Mouse (Mus musculus): ENCODE measurements around the gene Tbc1d14. TPM values are rescaled to one million over a fixed set of nuclear protein-coding genes. Genes with fewer than 3 reads are reported as not detected.

Gene Tbc1d14
- polyA plus RNA-seq, 1 experiment from 2014 or later: 36.6 TPM

DNA sequence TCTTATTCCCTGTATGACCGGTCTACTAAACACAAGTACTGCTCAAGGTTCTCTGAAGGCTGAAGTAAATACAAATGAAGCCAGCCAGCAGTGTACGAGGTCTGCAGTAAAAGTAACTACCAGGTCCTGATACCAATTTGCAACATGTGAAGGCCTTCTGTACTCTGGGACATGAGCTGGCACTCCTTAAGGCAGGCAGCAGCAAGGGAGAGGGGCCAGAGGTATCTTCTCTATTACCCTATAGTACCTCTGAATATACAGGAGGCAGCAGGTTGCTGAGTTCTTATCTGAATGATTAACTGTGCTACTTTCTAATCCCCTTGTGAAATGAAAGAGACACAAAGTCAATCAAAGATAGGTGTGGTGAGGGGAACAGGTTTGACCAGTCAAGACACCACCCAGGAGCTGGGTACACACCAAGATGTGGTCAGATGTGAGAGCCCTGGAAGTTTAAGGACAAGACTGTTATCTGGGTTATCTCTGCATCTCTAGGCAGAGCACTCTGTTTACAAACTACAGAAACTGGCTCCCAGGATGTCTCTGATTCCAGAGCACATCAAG is 15.9 kb upstream of the Tbc1d14 start:
- no peak overlapping the region for H3K4me3 ChIP-seq (ENCODE audit: low read depth, low read length)
- peaks cover 63% of the 10 kb centered on the region for H3K36me3 ChIP-seq (ENCODE audit: control insufficient read depth, insufficient read depth, low read length)
- no peak overlapping the region for H3K27ac ChIP-seq (ENCODE audit: low read depth)
- no peaks in the 10 kb centered on the region for H3K4me1 ChIP-seq (replicated peaks; ENCODE audit: control insufficient read depth, insufficient read depth, low read length)
- ATAC-seq (replicated peaks; ENCODE audit: low FRiP score, low TSS enrichment, low read depth) (peak; percentile 68; the same call in 1 of the 2 replicates), DNase-seq (ENCODE audit: low spot score) (no peak)
- no peak overlapping the region for H3K9ac ChIP-seq (ENCODE audit: low read length)
- no peaks in the 10 kb centered on the region for H3K27me3 ChIP-seq (replicated peaks; ENCODE audit: control insufficient read depth, insufficient read depth, low read length)
- no peak overlapping the region for H3K4me2 ChIP-seq (ENCODE audit: low read length)
- H3K9me3 ChIP-seq (ENCODE audit: control insufficient read depth, low read length): no peaks in the 10 kb centered on the region
- 80% methylated on average over 2 of the region's 2 CpGs for WGBS

- H3K27me3 ChIP-seq (replicated peaks; ENCODE audit: control insufficient read depth, insufficient read depth, low read length): no peaks in the 10 kb centered on the region
- H3K27ac ChIP-seq (ENCODE audit: low read depth): no peak overlapping the region
- no peaks in the 10 kb centered on the region for H3K9me3 ChIP-seq (ENCODE audit: control insufficient read depth, low read length)
- DNase-seq (ENCODE audit: low spot score) (no peak), ATAC-seq (replicated peaks; ENCODE audit: low FRiP score, low TSS enrichment, low read depth) (no peak)
- peaks cover 88% of the 10 kb centered on the region for H3K36me3 ChIP-seq (ENCODE audit: control insufficient read depth, insufficient read depth, low read length)
- H3K4me1 ChIP-seq (replicated peaks; ENCODE audit: control insufficient read depth, insufficient read depth, low read length): no peaks in the 10 kb centered on the region
- no peak overlapping the region for H3K4me2 ChIP-seq (ENCODE audit: low read length)
- 79% methylated on average over 5 of the region's 5 CpGs for WGBS
- H3K4me3 ChIP-seq (ENCODE audit: low read depth, low read length): no peak overlapping the region
- H3K9ac ChIP-seq (ENCODE audit: low read length): no peak overlapping the region
Measured at GRCm38 (mm10) chr5:36603031-36603430, 10.0 kb upstream of the Tbc1d14 start.

DNA sequence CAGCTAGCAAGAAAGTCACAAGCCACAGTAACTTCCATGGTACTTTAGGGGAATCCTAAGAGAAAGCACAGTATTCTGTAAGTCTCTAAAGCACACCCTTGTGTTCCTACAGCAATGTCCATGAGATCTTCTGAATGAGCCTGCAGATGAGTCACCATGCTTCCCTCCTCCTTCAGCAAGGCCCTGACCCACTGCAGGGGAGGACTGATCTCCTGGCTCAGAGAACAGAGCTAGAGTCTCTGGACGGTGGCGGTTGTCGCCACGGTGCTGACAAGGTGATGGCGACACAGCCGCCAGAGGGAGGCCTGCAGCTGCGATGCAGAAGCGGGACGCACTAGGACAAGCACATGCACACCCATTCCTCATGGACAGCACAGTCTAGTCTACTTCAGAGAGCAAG is 9.0 kb upstream of the Tbc1d14 start:
- Histone ChIP-seq H3K4me1 (replicated peaks; ENCODE audit: control insufficient read depth, insufficient read depth, low read length) (no peaks in the 10 kb centered on the region), H3K27me3 (replicated peaks; ENCODE audit: control insufficient read depth, insufficient read depth, low read length) (no peaks in the 10 kb centered on the region), H3K4me2 (ENCODE audit: low read length) (no peak overlapping the region), H3K27ac (ENCODE audit: low read depth) (no peak overlapping the region), H3K9me3 (ENCODE audit: control insufficient read depth, low read length) (no peaks in the 10 kb centered on the region), H3K36me3 (ENCODE audit: control insufficient read depth, insufficient read depth, low read length) (peaks cover 78% of the 10 kb centered on the region), H3K9ac (ENCODE audit: low read length) (no peak overlapping the region), H3K4me3 (ENCODE audit: low read depth, low read length) (no peak overlapping the region)
- ATAC-seq (replicated peaks; ENCODE audit: low FRiP score, low TSS enrichment, low read depth) (no peak), DNase-seq (ENCODE audit: low spot score) (no peak)
- 88% methylated on average over 9 of the region's 9 CpGs for WGBS

DNA sequence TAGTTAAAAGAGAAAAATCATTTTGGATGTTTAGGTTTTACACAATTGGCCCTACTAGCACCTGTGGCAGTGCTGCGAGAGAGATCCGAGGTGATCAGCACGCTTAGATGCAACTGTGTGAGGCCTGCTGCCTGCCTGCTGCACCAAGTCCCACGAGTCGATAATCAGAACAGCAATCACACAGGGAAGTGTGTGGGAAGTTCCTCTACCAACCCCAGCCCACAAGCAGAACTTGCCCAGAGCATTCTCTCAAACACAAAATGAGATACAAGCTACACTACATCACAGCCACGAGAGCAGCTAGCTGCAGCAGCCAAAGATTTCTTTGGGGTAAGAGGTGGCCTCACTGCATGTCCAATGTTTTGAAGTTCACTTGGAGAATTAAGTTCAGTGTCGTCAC is 8.4 kb upstream of the Tbc1d14 start:
- WGBS: 84% methylated on average over 7 of the region's 7 CpGs
- ATAC-seq (replicated peaks; ENCODE audit: low FRiP score, low TSS enrichment, low read depth): no peak
- peaks cover 73% of the 10 kb centered on the region for H3K36me3 ChIP-seq (ENCODE audit: control insufficient read depth, insufficient read depth, low read length)

DNA sequence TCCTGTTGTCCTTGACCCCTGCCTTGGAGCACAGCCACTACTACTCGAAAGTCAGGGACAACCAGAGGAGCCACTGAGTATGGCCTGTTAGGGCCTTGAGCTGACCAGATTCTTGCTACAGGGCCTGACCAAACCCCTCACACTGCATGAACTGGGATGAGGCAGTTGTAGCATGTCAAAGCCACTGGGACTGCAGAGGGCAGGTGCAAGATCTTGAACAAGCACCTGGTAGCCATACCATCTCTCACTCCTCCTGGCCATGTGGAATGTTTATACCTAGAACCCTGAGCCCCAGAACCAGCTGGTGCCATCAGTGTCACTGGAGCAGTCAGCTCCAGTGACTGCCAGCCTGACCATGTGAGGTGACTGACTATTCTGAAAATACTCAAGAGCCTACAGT is 5.8 kb upstream of the Tbc1d14 start:
- 96% methylated on average over 1 of the region's 1 CpGs for WGBS
- ATAC-seq (replicated peaks; ENCODE audit: low FRiP score, low TSS enrichment, low read depth) (0 out of 2 replicates have a peak, but pooled peaks have one; percentile 20), DNase-seq (ENCODE audit: low spot score) (no peak)
- Histone ChIP-seq H3K9ac (ENCODE audit: low read length) (no peak overlapping the region), H3K4me3 (ENCODE audit: low read depth, low read length) (no peak overlapping the region), H3K27ac (ENCODE audit: low read depth) (no peak overlapping the region), H3K4me1 (replicated peaks; ENCODE audit: control insufficient read depth, insufficient read depth, low read length) (no peaks in the 10 kb centered on the region), H3K27me3 (replicated peaks; ENCODE audit: control insufficient read depth, insufficient read depth, low read length) (no peaks in the 10 kb centered on the region), H3K36me3 (ENCODE audit: control insufficient read depth, insufficient read depth, low read length) (peaks cover 50% of the 10 kb centered on the region), H3K9me3 (ENCODE audit: control insufficient read depth, low read length) (no peaks in the 10 kb centered on the region), H3K4me2 (ENCODE audit: low read length) (no peak overlapping the region)

More for the DNA sequence above, 8.4 kb upstream of the Tbc1d14 start:
- no peak overlapping the region for H3K27ac ChIP-seq (ENCODE audit: low read depth)
- no peak overlapping the region for H3K4me3 ChIP-seq (ENCODE audit: low read depth, low read length)
- DNase-seq (ENCODE audit: low spot score): no peak
- no peak overlapping the region for H3K4me2 ChIP-seq (ENCODE audit: low read length)
- H3K9ac ChIP-seq (ENCODE audit: low read length): no peak overlapping the region
- H3K27me3 ChIP-seq (replicated peaks; ENCODE audit: control insufficient read depth, insufficient read depth, low read length): no peaks in the 10 kb centered on the region
- no peaks in the 10 kb centered on the region for H3K4me1 ChIP-seq (replicated peaks; ENCODE audit: control insufficient read depth, insufficient read depth, low read length)
- H3K9me3 ChIP-seq (ENCODE audit: control insufficient read depth, low read length): no peaks in the 10 kb centered on the region

- H3K9ac ChIP-seq (ENCODE audit: low read length): no peak overlapping the region
- WGBS: 34% methylated on average over 4 of the region's 4 CpGs
- ATAC-seq (replicated peaks; ENCODE audit: low FRiP score, low TSS enrichment, low read depth) (no peak), DNase-seq (ENCODE audit: low spot score) (no peak)
- no peaks in the 10 kb centered on the region for H3K4me1 ChIP-seq (replicated peaks; ENCODE audit: control insufficient read depth, insufficient read depth, low read length)
- H3K27me3 ChIP-seq (replicated peaks; ENCODE audit: control insufficient read depth, insufficient read depth, low read length): no peaks in the 10 kb centered on the region
- no peaks in the 10 kb centered on the region for H3K9me3 ChIP-seq (ENCODE audit: control insufficient read depth, low read length)
- no peak overlapping the region for H3K4me3 ChIP-seq (ENCODE audit: low read depth, low read length)
- H3K4me2 ChIP-seq (ENCODE audit: low read length): no peak overlapping the region
- H3K36me3 ChIP-seq (ENCODE audit: control insufficient read depth, insufficient read depth, low read length): peaks cover 37% of the 10 kb centered on the region
- H3K27ac ChIP-seq (ENCODE audit: low read depth): no peak overlapping the region
Measured at GRCm38 (mm10) chr5:36597653-36598052, 4.6 kb upstream of the Tbc1d14 start.

DNA sequence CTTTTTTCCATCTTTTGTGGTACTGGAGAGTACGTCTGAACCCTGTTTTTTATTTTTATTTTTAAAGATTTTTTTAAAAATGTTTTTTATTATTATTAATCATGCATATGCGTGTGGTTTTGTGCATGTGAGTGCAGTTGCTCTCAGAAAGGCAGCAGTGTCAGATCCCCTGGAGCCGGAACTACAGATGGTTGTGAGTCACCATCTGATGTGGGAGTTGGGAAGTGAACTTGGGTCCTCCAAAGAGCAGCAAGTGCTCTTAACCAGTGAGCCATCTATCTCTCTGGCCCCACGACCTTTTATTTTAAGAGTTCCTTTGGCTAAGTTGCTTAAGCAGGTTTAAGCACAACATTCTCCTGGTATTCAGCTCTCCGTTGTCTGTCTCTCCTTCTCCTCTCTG is 3.1 kb upstream of the Tbc1d14 start:
- no peak for ATAC-seq (replicated peaks; ENCODE audit: low FRiP score, low TSS enrichment, low read depth)
- H3K4me2 ChIP-seq (ENCODE audit: low read length): no peak overlapping the region
- no peak overlapping the region for H3K27ac ChIP-seq (ENCODE audit: low read depth)
- peaks cover 23% of the 10 kb centered on the region for H3K36me3 ChIP-seq (ENCODE audit: control insufficient read depth, insufficient read depth, low read length)
- no peak for DNase-seq (ENCODE audit: low spot score)
- no peaks in the 10 kb centered on the region for H3K9me3 ChIP-seq (ENCODE audit: control insufficient read depth, low read length)
- no peak overlapping the region for H3K4me3 ChIP-seq (ENCODE audit: low read depth, low read length)
- H3K4me1 ChIP-seq (replicated peaks; ENCODE audit: control insufficient read depth, insufficient read depth, low read length): no peaks in the 10 kb centered on the region
- no peaks in the 10 kb centered on the region for H3K27me3 ChIP-seq (replicated peaks; ENCODE audit: control insufficient read depth, insufficient read depth, low read length)
- H3K9ac ChIP-seq (ENCODE audit: low read length): no peak overlapping the region
- WGBS: 75% methylated on average over 5 of the region's 5 CpGs

GRCm38 (mm10) chr5:36595115-36595514 is 2.0 kb upstream of the Tbc1d14 start:
- no peaks in the 10 kb centered on the region for H3K9me3 ChIP-seq (ENCODE audit: control insufficient read depth, low read length)
- no peak overlapping the region for H3K4me2 ChIP-seq (ENCODE audit: low read length)
- H3K27me3 ChIP-seq (replicated peaks; ENCODE audit: control insufficient read depth, insufficient read depth, low read length): no peaks in the 10 kb centered on the region
- WGBS: 21% methylated on average over 3 of the region's 3 CpGs
- no peaks in the 10 kb centered on the region for H3K4me1 ChIP-seq (replicated peaks; ENCODE audit: control insufficient read depth, insufficient read depth, low read length)
- peaks cover 12% of the 10 kb centered on the region for H3K36me3 ChIP-seq (ENCODE audit: control insufficient read depth, insufficient read depth, low read length)
- ATAC-seq (replicated peaks; ENCODE audit: low FRiP score, low TSS enrichment, low read depth) (no peak), DNase-seq (ENCODE audit: low spot score) (no peak)
- no peak overlapping the region for H3K4me3 ChIP-seq (ENCODE audit: low read depth, low read length)
- H3K27ac ChIP-seq (ENCODE audit: low read depth): no peak overlapping the region
- H3K9ac ChIP-seq (ENCODE audit: low read length): no peak overlapping the region

DNA sequence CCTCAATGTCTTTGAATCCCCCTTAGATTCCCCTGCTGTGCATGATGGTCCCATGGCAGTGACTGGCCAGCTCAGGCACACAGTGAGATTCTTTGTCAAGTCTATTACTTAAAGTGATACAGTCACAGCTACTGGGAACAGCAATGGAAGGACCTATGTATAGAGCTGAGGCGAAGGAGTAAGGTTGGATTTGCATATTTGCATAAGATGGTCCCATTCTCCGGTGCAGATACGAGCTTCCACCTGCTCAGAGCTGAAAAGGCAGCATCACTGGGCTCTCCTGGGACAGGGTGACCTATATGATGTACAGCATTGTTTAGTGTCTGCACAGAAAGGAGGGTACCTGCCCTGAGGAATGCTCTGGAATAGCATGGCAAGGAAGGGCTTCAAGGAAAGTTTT is 1.3 kb upstream of the Tbc1d14 start:
- ATAC-seq (replicated peaks; ENCODE audit: low FRiP score, low TSS enrichment, low read depth) (no peak), DNase-seq (ENCODE audit: low spot score) (no peak)
- Histone ChIP-seq H3K9ac (ENCODE audit: low read length) (no peak overlapping the region), H3K27me3 (replicated peaks; ENCODE audit: control insufficient read depth, insufficient read depth, low read length) (no peaks in the 10 kb centered on the region), H3K9me3 (ENCODE audit: control insufficient read depth, low read length) (no peaks in the 10 kb centered on the region), H3K36me3 (ENCODE audit: control insufficient read depth, insufficient read depth, low read length) (peaks cover 4% of the 10 kb centered on the region), H3K4me3 (ENCODE audit: low read depth, low read length) (no peak overlapping the region), H3K4me2 (ENCODE audit: low read length) (no peak overlapping the region), H3K4me1 (replicated peaks; ENCODE audit: control insufficient read depth, insufficient read depth, low read length) (no peaks in the 10 kb centered on the region), H3K27ac (ENCODE audit: low read depth) (no peak overlapping the region)
- 78% methylated on average over 3 of the region's 3 CpGs for WGBS
